Mouse (Mus musculus): Measurements from ENCODE around the gene Slc35g2. TPM values are rescaled to one million over a fixed set of nuclear protein-coding genes. Genes with fewer than 3 reads are reported as not detected.

Slc35g2 gene
- polyA plus RNA-seq, 1 experiment from 2014 or later = 7.5 TPM

GRCm38 (mm10) chr9:100520012-100520411 is 50.9 kb downstream of the Slc35g2 start:
- Histone ChIP-seq H3K4me2 (no peak overlapping the region), H3K4me3 (replicated peaks) (no peak overlapping the region), H3K36me3 (no peaks in the 10 kb centered on the region), H3K9ac (no peak overlapping the region), H3K9me3 (no peaks in the 10 kb centered on the region), H3K4me1 (no peaks in the 10 kb centered on the region), H3K27me3 (replicated peaks) (no peaks in the 10 kb centered on the region), H3K27ac (no peak overlapping the region)
- ATAC-seq (ENCODE audit: insufficient read depth, low FRiP score, low read depth) = no peak
- 96% methylated on average over 3 of the region's 3 CpGs for WGBS

- no peak overlapping the region for H3K27ac ChIP-seq
- ATAC-seq (ENCODE audit: insufficient read depth, low FRiP score, low read depth) = no peak
Measured at GRCm38 (mm10) chr9:100507581-100507980, 63.3 kb downstream of the Slc35g2 start.

GRCm38 (mm10) chr9:100506652-100507051 is 64.2 kb downstream of the Slc35g2 start:
- Histone ChIP-seq H3K27ac (no peak overlapping the region; the same call in 1 of the 2 replicates), H3K4me3 (replicated peaks) (no peak overlapping the region)
- 34% methylated on average over 2 of the region's 2 CpGs for WGBS

More at GRCm38 (mm10) chr9:100507581-100507980, 63.3 kb downstream of the Slc35g2 start:
- Histone ChIP-seq H3K27me3 (replicated peaks) (no peaks in the 10 kb centered on the region), H3K4me1 (0 out of 2 replicates have a peak, but pooled peaks cover under 1% of the 10 kb centered on the region), H3K9ac (no peak overlapping the region), H3K9me3 (no peaks in the 10 kb centered on the region), H3K4me3 (replicated peaks) (no peak overlapping the region), H3K4me2 (no peak overlapping the region), H3K36me3 (no peaks in the 10 kb centered on the region)
- 79% methylated on average over 2 of the region's 2 CpGs for WGBS

GRCm38 (mm10) chr9:100505498-100505897 is 65.4 kb downstream of the Slc35g2 start:
- Histone ChIP-seq H3K4me2 (peak overlapping the region; percentile 20; the same call in 1 of the 2 replicates), H3K9ac (no peak overlapping the region), H3K27ac (peak overlapping the region; percentile 54; the same call in 1 of the 2 replicates), H3K9me3 (no peaks in the 10 kb centered on the region), H3K27me3 (replicated peaks) (no peaks in the 10 kb centered on the region), H3K36me3 (no peaks in the 10 kb centered on the region), H3K4me3 (replicated peaks) (peak overlapping the region; percentile 11; the same call in 1 of the 2 replicates), H3K4me1 (no peaks in the 10 kb centered on the region)
- WGBS = 77% methylated on average over 4 of the region's 4 CpGs
- ATAC-seq (ENCODE audit: insufficient read depth, low FRiP score, low read depth) = no peak

More at GRCm38 (mm10) chr9:100506652-100507051, 64.2 kb downstream of the Slc35g2 start:
- no peaks in the 10 kb centered on the region for H3K4me1 ChIP-seq
- ATAC-seq (ENCODE audit: insufficient read depth, low FRiP score, low read depth) = no peak; the same call in 1 of the 2 replicates
- H3K36me3 ChIP-seq = no peaks in the 10 kb centered on the region
- no peak overlapping the region for H3K4me2 ChIP-seq
- no peaks in the 10 kb centered on the region for H3K9me3 ChIP-seq
- no peak overlapping the region for H3K9ac ChIP-seq
- no peaks in the 10 kb centered on the region for H3K27me3 ChIP-seq (replicated peaks)

Other genes with a start within 250 kb of the Slc35g2 start
- 1.4 TPM in 2 replicates for gene Il20rb, start 84.3 kb downstream of the Slc35g2 start, polyA plus RNA-seq (2015; fragmentation: Nextera tagmentation; extraction: Ambion mirVana)
- 62.2 and 63.7 TPM in 2 replicates for gene Nck1, start 25.0 kb downstream of the Slc35g2 start, polyA plus RNA-seq (2015; fragmentation: Nextera tagmentation; extraction: Ambion mirVana)
- 40.9 and 42.6 TPM in 2 replicates for gene Stag1, start 26.7 kb upstream of the Slc35g2 start, polyA plus RNA-seq (2015; fragmentation: Nextera tagmentation; extraction: Ambion mirVana)

All from stomach, embryonic 15.5 days (tissue).